Mouse (Mus musculus) lung, embryonic 15.5 days (tissue): ENCODE measurements around the gene Tlr11. TPM values are rescaled to one million over a fixed set of nuclear protein-coding genes. Genes with fewer than 3 reads are reported as not detected.

ENCODE experiments used
- ATAC-seq: fragments of 200-750 bp; cut with Nextera tagmentation; 2 replicates; pipeline ENCODE4 v1.8.0; 2017; ENCODE audit warnings: moderate number of reproducible peaks, borderline replicate concordance; ENCODE audit not compliant: low FRiP score, low TSS enrichment; ENCODE audit errors: extremely low read depth
- H3K27ac ChIP-seq: fragments of 300-500 bp; sonication (generic); 2 replicates; pipeline ENCODE4 v1.5.1; 2015; ENCODE audit warnings: moderate library complexity, mild to moderate bottlenecking, inconsistent platforms
- H3K27me3 ChIP-seq: fragments of 300-500 bp; sonication (generic); 2 replicates; pipeline ENCODE4 v1.6.1; 2015; ENCODE audit warnings: inconsistent platforms
- H3K36me3 ChIP-seq: fragments of 300-500 bp; sonication (generic); 2 replicates; pipeline ENCODE4 v1.6.1; 2015; ENCODE audit warnings: inconsistent platforms
- H3K4me1 ChIP-seq: fragments of 300-500 bp; sonication (generic); 2 replicates; pipeline ENCODE4 v1.6.1; 2015; ENCODE audit warnings: inconsistent platforms
- H3K4me2 ChIP-seq: fragments of 300-500 bp; sonication (generic); 2 replicates; pipeline ENCODE4 v1.6.1; 2015; ENCODE audit warnings: inconsistent platforms, mild to moderate bottlenecking, moderate library complexity
- H3K4me3 ChIP-seq: fragments of 300-500 bp; sonication (generic); 2 replicates; pipeline ENCODE4 v1.5.1; 2015; ENCODE audit warnings: mild to moderate bottlenecking, inconsistent platforms
- H3K9ac ChIP-seq: fragments of 300-500 bp; sonication (generic); 2 replicates; pipeline ENCODE4 v1.6.1; 2015; ENCODE audit warnings: inconsistent platforms
- H3K9me3 ChIP-seq: fragments of 300-500 bp; sonication (generic); 2 replicates; pipeline ENCODE4 v1.6.1; 2016; ENCODE audit warnings: inconsistent platforms
- WGBS: fragments of 180-500 bp; shearing (Covaris S2); methylation state at CpG from one replicate; pipeline ENCODE4 v1.1.7; 2015; 5-methylcytosine and 5-hydroxymethylcytosine counted together
- polyA plus RNA-seq: library from polyadenylated mRNA; unstranded; fragments of >200 nt; fragmentation: Nextera tagmentation; extraction: Ambion mirVana; gene quantifications from 2 replicates; pipeline ENCODE4 v1.2.1, GENCODE M21; 2015

Tlr11 gene
- not detected in 2 replicates for polyA plus RNA-seq

- no peaks in the 10 kb centered on the region for H3K9me3 ChIP-seq
- H3K4me1 ChIP-seq, result no peaks in the 10 kb centered on the region
- H3K27ac ChIP-seq, result no peak within 1 kb of the TSS
- no peak for ATAC-seq
- WGBS, result 72% methylated on average over 2 of the region's 2 CpGs
- H3K4me3 ChIP-seq, result no peak within 1 kb of the TSS
- H3K27me3 ChIP-seq, result no peaks in the 10 kb centered on the region
- no peak within 1 kb of the TSS for H3K4me2 ChIP-seq
- H3K9ac ChIP-seq, result no peak within 1 kb of the TSS
- no peaks in the 10 kb centered on the region for H3K36me3 ChIP-seq
Observed at GRCm38 (mm10) chr14:50357593-50357992, at the start of gene Tlr11. Gene Tlr11, plus strand, starts transcription at chr14:50357914.

GRCm38 (mm10) chr14:50326661-50327060 lies 31.1 kb upstream of the Tlr11 start, which contains the start of gene Olfr734:
Gene Olfr734, minus strand, starts transcription at chr14:50326761.
- H3K9me3 ChIP-seq, result no peaks in the 10 kb centered on the region
- no peak within 1 kb of the TSS for H3K27ac ChIP-seq
- H3K27me3 ChIP-seq, result no peaks in the 10 kb centered on the region
- no peaks in the 10 kb centered on the region for H3K36me3 ChIP-seq
- no peaks in the 10 kb centered on the region for H3K4me1 ChIP-seq
- H3K4me2 ChIP-seq, result no peak within 1 kb of the TSS
- 38% methylated on average over 1 of the region's 1 CpGs for WGBS
- H3K9ac ChIP-seq, result no peak within 1 kb of the TSS
- H3K4me3 ChIP-seq, result no peak within 1 kb of the TSS
- no peak for ATAC-seq

GRCm38 (mm10) chr14:50348796-50349195 lies 8.9 kb upstream of the Tlr11 start, which contains the start of gene Olfr735:
Gene Olfr735, minus strand, starts transcription at chr14:50348872.
- 72% methylated on average over 2 of the region's 2 CpGs for WGBS
- no peak within 1 kb of the TSS for H3K27ac ChIP-seq
- ATAC-seq, result no peak

GRCm38 (mm10) chr14:50352438-50352837 lies 5.3 kb upstream of the Tlr11 start:
- no peaks in the 10 kb centered on the region for H3K27me3 ChIP-seq
- H3K9me3 ChIP-seq, result no peaks in the 10 kb centered on the region
- H3K4me1 ChIP-seq, result no peaks in the 10 kb centered on the region
- no peak overlapping the region for H3K4me2 ChIP-seq
- H3K36me3 ChIP-seq, result no peaks in the 10 kb centered on the region
- no peak overlapping the region for H3K4me3 ChIP-seq
- H3K9ac ChIP-seq, result no peak overlapping the region
- 40% methylated on average over 3 of the region's 3 CpGs for WGBS
- no peak for ATAC-seq
- no peak overlapping the region for H3K27ac ChIP-seq

More at GRCm38 (mm10) chr14:50348796-50349195, 8.9 kb upstream of the Tlr11 start, which contains the start of gene Olfr735:
- Histone ChIP-seq H3K4me1 (no peaks in the 10 kb centered on the region), H3K4me3 (no peak within 1 kb of the TSS), H3K9ac (no peak within 1 kb of the TSS), H3K27me3 (no peaks in the 10 kb centered on the region), H3K36me3 (no peaks in the 10 kb centered on the region), H3K4me2 (no peak within 1 kb of the TSS), H3K9me3 (no peaks in the 10 kb centered on the region)

- 71% methylated on average over 2 of the region's 2 CpGs for WGBS
- no peak for ATAC-seq
Observed at GRCm38 (mm10) chr14:50356725-50357124, 989 bp upstream of the Tlr11 start.

GRCm38 (mm10) chr14:50360480-50360879 lies 2.8 kb downstream of the Tlr11 start:
- Histone ChIP-seq H3K4me3 (no peak overlapping the region), H3K36me3 (no peaks in the 10 kb centered on the region), H3K27ac (no peak overlapping the region), H3K4me2 (no peak overlapping the region), H3K9ac (no peak overlapping the region), H3K4me1 (no peaks in the 10 kb centered on the region), H3K9me3 (no peaks in the 10 kb centered on the region), H3K27me3 (no peaks in the 10 kb centered on the region)
- ATAC-seq, result no peak
- WGBS, result 82% methylated on average over 3 of the region's 3 CpGs

More at GRCm38 (mm10) chr14:50356725-50357124, 989 bp upstream of the Tlr11 start:
- Histone ChIP-seq H3K4me3 (no peak overlapping the region), H3K9me3 (no peaks in the 10 kb centered on the region), H3K36me3 (no peaks in the 10 kb centered on the region), H3K4me2 (no peak overlapping the region), H3K27me3 (no peaks in the 10 kb centered on the region), H3K4me1 (no peaks in the 10 kb centered on the region), H3K9ac (no peak overlapping the region), H3K27ac (no peak overlapping the region)

- Histone ChIP-seq H3K4me2 (no peak overlapping the region), H3K36me3 (no peaks in the 10 kb centered on the region), H3K27ac (no peak overlapping the region), H3K4me1 (no peaks in the 10 kb centered on the region), H3K9me3 (no peaks in the 10 kb centered on the region), H3K27me3 (no peaks in the 10 kb centered on the region), H3K9ac (no peak overlapping the region), H3K4me3 (no peak overlapping the region)
- ATAC-seq, result no peak
- WGBS, result 75% methylated on average over 2 of the region's 2 CpGs
Observed at GRCm38 (mm10) chr14:50363561-50363960, 5.8 kb downstream of the Tlr11 start.

- Histone ChIP-seq H3K4me3 (no peak within 1 kb of the TSS), H3K4me1 (no peaks in the 10 kb centered on the region), H3K9ac (no peak within 1 kb of the TSS), H3K4me2 (no peak within 1 kb of the TSS), H3K36me3 (no peaks in the 10 kb centered on the region), H3K9me3 (no peaks in the 10 kb centered on the region), H3K27ac (no peak within 1 kb of the TSS), H3K27me3 (no peaks in the 10 kb centered on the region)
- ATAC-seq, result no peak
- 70% methylated on average over 2 of the region's 2 CpGs for WGBS
Observed at GRCm38 (mm10) chr14:50380863-50381262, 23.1 kb downstream of the Tlr11 start, which contains the start of gene Olfr736. Gene Olfr736, plus strand, starts transcription at chr14:50381163.

- no peaks in the 10 kb centered on the region for H3K4me1 ChIP-seq
- no peaks in the 10 kb centered on the region for H3K9me3 ChIP-seq
- no peak for ATAC-seq
- no peak within 1 kb of the TSS for H3K9ac ChIP-seq
- no peaks in the 10 kb centered on the region for H3K27me3 ChIP-seq
- H3K4me3 ChIP-seq, result no peak within 1 kb of the TSS
- 74% methylated on average over 1 of the region's 1 CpGs for WGBS
- no peak within 1 kb of the TSS for H3K4me2 ChIP-seq
- no peaks in the 10 kb centered on the region for H3K36me3 ChIP-seq
- H3K27ac ChIP-seq, result no peak within 1 kb of the TSS
Observed at GRCm38 (mm10) chr14:50407268-50407667, 49.6 kb downstream of the Tlr11 start, which contains the start of gene Olfr738. Gene Olfr738, plus strand, starts transcription at chr14:50407568.

Other genes starting within 250 kb of the Tlr11 start
- not detected in 2 replicates for gene Olfr727, start 234.7 kb upstream of the Tlr11 start, polyA plus RNA-seq
- gene Olfr728, start 215.2 kb upstream of the Tlr11 start, polyA plus RNA-seq, result not detected in 2 replicates
- not detected in 2 replicates for gene Olfr729, start 205.0 kb upstream of the Tlr11 start, polyA plus RNA-seq
- not detected in 2 replicates for gene Olfr730, start 169.7 kb upstream of the Tlr11 start, polyA plus RNA-seq
- gene Olfr731, start 116.0 kb upstream of the Tlr11 start, polyA plus RNA-seq, result not detected in 2 replicates
- not detected in 2 replicates for gene Olfr732, start 73.7 kb upstream of the Tlr11 start, polyA plus RNA-seq
- not detected in 2 replicates for gene Olfr733, start 56.4 kb upstream of the Tlr11 start, polyA plus RNA-seq
- gene Olfr734, start 31.2 kb upstream of the Tlr11 start, polyA plus RNA-seq, result not detected in 2 replicates
- not detected in 2 replicates for gene Olfr735, start 9.0 kb upstream of the Tlr11 start, polyA plus RNA-seq
- gene Olfr736, start 23.2 kb downstream of the Tlr11 start, polyA plus RNA-seq, result not detected in 2 replicates
- not detected in 2 replicates for gene Olfr738, start 49.7 kb downstream of the Tlr11 start, polyA plus RNA-seq
- not detected in 2 replicates for gene Olfr739, start 60.7 kb downstream of the Tlr11 start, polyA plus RNA-seq
- not detected in 2 replicates for gene Olfr740, start 87.6 kb downstream of the Tlr11 start, polyA plus RNA-seq
- not detected in 2 replicates for gene Olfr741, start 114.8 kb downstream of the Tlr11 start, polyA plus RNA-seq
- gene Olfr742, start 145.7 kb downstream of the Tlr11 start, polyA plus RNA-seq, result not detected in 2 replicates
- not detected in 2 replicates for gene Olfr743, start 163.9 kb downstream of the Tlr11 start, polyA plus RNA-seq